15 mouse cellular contexts compared by ENCODE assay signal in genomic region chr3:29707467-29707866, GRCm38 (mm10).
"Had no signal": no experiment of that assay in that cellular context is flagged by ENCODE, and none has a peak within 500 bp of the region (broad histone marks: within the 10 kb centered on the region; RNA-seq: fewer than 3 reads in every experiment).

No protein-coding gene starts in this region.

- H3K4me3 ChIP-seq: neural tube, embryonic 13.5 days; neural tube, embryonic 15.5 days; stomach, embryonic 15.5 days had no signal

- H3K4me2 ChIP-seq: neural tube, embryonic 13.5 days; neural tube, embryonic 15.5 days; stomach, embryonic 15.5 days had no signal

- H3K9ac ChIP-seq: neural tube, embryonic 13.5 days; neural tube, embryonic 15.5 days; stomach, embryonic 15.5 days had no signal

- H3K9me3 ChIP-seq: neural tube, embryonic 13.5 days; neural tube, embryonic 15.5 days; stomach, embryonic 15.5 days had no signal

- H3K27ac ChIP-seq: neural tube, embryonic 13.5 days; neural tube, embryonic 15.5 days; stomach, embryonic 15.5 days; stomach, postnatal 0 days had no signal

- H3K4me1 ChIP-seq: neural tube, embryonic 13.5 days; neural tube, embryonic 15.5 days; stomach, embryonic 15.5 days had no signal

- H3K36me3 ChIP-seq: neural tube, embryonic 13.5 days; neural tube, embryonic 15.5 days; stomach, embryonic 15.5 days had no signal

- H3K27me3 ChIP-seq: neural tube, embryonic 13.5 days; neural tube, embryonic 15.5 days; stomach, embryonic 15.5 days had no signal

- DNase-seq: retina, postnatal 1 day; right cerebral cortex, adult 18-20 months; right cerebral cortex, postnatal 14 days; right cerebral cortex, postnatal 25 days; right cerebral cortex, postnatal 4 days; spleen, adult 18-20 months; thymus, adult 2 months; thymus, postnatal 14 days; thymus, postnatal 25 days; thymus, postnatal 36 days; thymus, postnatal 4 days had no signal
